Mouse (Mus musculus): ENCODE results near the gene Rtn4.
A peak's percentile ranks its signal among the peaks of the same experiment; 100 is the strongest.
"Not testable (repeated sequence)": the region's sequence is repeated elsewhere in the genome, so short reads cannot be mapped to it uniquely, and the experiment has no call there.

Rtn4 gene

DNA sequence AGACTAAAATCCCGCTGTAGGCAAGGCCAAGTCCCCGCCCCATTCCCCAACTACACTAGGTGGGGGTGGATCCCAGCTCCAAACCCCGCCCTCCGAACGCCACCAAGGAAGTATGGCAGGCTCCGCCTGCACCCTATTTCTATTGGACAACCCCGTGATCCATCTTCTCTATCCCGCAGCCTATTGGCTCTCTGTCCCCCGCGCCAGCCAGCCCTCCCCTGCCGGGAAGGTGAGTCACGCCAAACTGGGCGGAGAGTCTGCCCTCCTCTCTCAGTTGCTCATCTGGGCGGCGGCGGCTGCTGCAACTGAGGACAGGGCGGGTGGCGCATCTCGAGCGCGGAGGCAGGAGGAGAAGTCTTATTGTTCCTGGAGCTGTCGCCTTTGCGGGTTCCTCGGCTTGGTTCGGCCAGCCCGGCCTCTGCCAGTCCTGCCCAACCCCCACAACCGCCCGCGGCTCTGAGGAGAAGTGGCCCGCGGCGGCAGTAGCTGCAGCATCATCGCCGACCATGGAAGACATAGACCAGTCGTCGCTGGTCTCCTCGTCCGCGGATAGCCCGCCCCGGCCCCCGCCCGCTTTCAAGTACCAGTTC, at the start of gene Rtn4:
TSS of gene Rtn4 (plus strand) at position 265 of the 590 bp plus-strand sequence.
- peak; percentile 99 for DNase-seq

DNA sequence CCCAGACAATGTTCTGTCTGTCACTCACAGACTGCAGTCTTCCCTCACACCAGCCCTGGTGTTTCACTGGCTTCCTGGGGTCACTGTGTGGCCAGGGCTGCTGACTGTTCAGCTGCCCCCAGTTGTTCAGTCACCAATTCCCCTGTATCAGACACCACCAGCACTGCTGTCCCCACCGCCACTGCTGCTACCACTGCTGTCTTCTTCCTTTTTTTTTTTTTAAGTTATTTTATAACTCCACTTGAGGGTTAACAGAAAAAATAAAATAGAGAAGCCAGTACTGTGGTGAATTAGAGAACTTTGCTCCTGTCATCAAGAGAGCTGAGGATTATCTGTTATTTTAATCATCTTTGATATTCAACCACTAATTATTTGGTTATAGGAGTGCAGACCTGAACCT, 48.3 kb upstream of the Rtn4 start:
- DNase-seq: no peak

DNA sequence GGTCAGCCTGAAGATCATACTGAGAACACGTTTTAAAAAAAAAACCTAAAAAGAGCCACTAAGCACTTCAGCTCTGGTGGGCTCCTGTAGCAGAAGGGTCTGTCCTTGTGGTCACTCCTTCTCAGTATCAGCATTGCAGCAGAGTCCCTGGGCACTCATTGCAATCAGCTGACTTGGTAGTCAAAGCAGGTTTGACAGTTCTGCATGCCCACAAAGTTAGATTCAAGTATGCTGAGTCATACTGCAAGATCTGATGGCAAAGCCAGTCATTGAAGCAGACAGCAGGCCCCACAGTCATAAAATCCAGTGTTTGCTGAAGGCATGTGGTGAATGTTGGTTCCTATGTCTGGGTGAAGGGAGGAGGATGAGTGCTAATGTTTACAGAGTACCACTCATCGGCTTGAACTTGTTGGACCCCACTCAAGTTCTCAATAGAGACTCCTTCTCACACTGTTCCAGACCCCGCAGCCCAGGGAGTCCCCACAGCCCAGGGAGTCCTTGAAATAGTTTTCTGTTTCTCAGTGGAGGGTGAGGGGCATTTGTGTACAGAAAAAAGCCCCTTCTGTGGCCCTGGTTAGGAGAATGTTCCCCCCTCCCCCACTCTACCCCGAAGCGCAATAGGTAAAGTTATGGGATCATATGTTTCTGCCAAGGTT, 47.2 kb upstream of the Rtn4 start:
- DNase-seq: no peak

GRCm38 (mm10) chr11:29647568-29648319, 45.0 kb upstream of the Rtn4 start:
- DNase-seq: no peak

DNA sequence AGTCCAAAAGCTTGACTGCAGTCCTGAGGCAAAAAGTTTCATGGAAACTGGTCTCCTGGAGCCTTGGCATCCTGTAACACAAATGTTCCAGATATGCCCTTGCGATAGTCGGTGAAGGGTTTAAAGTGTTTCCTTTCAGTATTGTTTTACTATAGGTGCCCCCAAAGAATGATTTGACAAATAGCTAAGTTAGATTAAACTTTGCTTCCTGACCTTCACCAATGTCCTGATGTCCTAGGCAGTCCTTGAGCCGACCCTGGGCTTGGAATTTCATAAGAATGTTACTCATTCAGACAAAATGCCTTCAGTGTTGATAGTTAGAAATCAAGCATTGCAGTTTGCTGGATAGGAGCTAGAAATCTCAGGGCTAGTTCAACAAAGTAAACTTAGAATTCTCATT, 37.4 kb upstream of the Rtn4 start:
- DNase-seq: not testable (repeated sequence)

- no peak for DNase-seq
Observed at GRCm38 (mm10) chr11:29660740-29661139, 32.0 kb upstream of the Rtn4 start.

DNA sequence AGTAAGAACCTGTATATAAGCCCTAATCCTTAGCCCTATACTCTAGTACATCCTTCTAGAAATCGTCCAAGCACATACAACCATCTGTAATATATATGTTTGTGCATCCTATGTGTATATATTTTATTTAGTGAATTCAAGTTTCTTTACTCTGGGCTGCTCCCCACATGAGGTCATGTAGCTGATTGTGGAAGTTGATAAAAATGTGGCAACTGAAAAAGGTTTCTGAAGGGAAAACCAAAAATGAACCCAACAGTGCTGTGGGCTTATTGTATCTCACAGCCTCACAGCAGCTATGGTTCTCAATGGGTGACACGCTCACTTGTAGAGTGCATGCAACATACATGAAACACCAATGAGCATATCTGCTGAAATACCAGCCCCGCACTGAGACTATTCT, 25.1 kb upstream of the Rtn4 start:
- DNase-seq: no peak

DNA sequence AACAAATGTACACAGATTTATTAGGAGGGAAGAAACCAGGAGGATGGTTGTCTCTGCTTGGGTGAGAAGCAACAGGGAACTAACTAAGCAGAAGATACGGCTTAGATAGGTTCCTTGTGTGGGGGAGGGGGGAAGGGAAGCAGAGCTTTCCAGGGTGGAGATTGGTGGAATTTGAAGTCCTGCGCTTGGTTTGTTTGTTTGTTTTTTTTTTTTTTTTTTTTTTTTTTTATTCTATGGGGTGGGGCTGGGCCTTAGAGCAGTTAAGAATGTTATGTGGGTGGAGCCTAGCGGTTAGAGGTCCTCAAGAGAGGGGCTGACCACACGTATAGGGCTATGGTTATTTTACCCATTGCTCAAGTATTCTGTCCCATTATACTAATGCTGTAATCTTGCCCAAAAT, 23.0 kb upstream of the Rtn4 start:
- no peak for DNase-seq

GRCm38 (mm10) chr11:29673359-29673758, 19.4 kb upstream of the Rtn4 start:
- DNase-seq: no peak

DNA sequence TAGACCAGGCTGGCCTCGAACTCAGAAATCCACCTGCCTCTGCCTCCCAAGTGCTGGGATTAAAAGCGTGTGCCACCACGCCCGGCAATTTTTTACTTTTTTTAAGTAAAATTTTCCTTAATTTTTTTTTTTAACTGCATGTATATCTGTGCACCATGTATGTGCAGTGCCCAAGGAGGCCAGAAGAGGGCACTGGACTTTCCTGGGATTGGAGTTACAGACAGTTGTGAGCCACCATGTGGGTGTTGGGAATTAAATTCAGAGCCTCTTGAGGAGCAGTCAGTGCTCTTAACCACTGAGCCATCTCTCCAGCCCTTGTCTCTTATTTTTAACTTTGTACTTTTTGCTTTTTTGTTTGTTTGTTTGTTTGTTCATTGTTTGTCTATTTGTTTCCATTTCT, 16.0 kb upstream of the Rtn4 start:
- no peak for DNase-seq

DNA sequence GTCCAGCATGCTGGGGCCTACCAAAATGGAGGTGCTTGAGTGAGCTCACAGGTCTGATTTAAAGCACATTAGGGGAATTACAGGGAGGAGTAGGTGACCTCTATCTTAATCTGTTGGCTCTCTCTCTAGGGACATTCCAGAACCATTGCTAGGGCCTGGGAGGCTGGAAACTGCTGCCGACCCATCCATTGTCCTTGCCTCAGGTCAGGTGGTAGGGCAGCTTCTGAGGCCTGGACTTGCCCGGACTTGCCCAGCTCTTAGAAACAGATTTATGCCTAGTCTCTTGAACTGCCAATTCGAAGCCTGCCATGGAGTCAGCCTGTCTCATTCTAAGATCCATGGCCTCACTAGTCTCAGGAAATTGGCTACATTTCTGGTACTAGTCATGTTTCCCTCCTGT, 12.8 kb upstream of the Rtn4 start:
- DNase-seq: no peak

DNA sequence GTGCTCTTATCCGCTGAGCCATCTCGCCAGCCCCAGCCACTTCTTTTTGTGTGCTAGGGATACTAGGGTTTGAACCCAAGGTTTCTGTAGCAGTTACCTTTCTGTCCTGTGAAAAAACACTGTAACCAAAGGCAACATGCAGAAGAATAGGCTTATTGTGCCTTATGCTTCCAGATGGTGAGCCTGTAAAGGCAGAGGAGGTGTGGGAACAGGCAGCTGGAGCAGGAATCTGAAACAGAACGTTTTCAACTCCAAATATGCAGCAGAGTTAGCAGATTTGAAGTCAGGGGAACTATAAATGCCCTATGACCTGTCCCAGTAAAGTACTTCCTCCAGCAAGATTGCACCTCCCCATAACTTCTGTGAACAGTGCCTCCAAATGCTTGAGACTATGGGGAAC, 12.0 kb upstream of the Rtn4 start:
- DNase-seq: no peak

GRCm38 (mm10) chr11:29684272-29684671, 8.5 kb upstream of the Rtn4 start:
- no peak for DNase-seq

DNA sequence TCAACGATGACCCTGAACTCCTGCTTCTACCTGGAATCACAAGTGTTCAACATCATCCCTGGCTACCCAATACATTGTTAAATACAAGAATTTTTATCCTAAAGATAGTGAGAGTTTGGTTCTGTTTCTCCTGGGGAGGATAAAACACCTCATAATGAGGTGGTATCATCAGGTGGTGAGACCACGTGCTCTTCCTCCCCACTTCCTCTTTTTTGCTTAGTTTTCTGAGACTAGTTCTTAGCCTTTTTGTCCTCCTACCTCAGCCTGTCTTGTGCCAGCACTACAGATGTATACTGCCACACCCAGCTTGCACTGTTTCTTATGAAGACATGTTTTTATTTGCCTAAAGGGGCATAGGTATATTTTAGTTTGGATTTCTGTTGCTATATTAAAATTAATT, 6.6 kb upstream of the Rtn4 start:
- DNase-seq: no peak

GRCm38 (mm10) chr11:29691556-29691955, 1.2 kb upstream of the Rtn4 start:
- no peak for DNase-seq

GRCm38 (mm10) chr11:29692111-29692682, 550 bp upstream of the Rtn4 start:
- DNase-seq: peak; percentile 31

DNA sequence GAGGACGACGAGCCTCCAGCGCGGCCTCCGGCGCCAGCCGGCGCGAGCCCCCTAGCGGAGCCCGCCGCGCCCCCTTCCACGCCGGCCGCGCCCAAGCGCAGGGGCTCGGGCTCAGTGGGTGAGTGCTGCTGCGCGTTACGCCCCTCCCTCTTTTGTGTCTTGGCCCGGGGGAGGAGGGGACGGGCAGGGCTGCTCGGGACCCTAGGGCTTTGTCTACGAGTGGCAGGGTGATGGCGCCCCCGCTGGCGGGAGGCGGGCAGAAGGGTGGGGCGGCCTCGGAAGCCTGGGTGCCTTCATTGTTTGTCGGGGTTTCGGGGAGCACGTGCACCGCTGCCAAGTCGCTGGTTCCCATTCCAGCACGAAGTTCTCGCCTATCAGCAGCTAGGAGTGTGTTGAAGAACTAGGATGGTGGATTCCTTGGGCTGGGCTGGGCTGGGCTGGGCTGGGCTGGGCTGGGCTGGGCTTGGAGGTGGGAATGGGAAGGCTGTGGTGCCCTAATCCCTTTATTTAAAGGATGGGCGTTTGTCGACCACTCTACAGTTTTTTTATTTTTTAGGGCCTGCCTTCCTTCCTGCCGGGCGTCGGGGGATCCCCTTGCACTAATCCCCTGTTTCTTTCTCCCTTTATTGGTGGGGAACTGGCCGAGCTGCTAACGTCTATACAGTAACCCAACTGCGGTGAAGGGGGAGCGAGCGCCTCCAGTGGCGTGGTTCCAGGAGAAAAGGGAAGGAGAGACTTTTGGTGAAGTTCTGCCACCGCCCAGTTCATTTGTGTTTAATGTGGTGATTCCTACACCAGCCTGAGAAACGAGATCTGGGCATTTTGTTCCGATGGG, 1.0 kb downstream of the Rtn4 start:
- peak; percentile 93 for DNase-seq

DNA sequence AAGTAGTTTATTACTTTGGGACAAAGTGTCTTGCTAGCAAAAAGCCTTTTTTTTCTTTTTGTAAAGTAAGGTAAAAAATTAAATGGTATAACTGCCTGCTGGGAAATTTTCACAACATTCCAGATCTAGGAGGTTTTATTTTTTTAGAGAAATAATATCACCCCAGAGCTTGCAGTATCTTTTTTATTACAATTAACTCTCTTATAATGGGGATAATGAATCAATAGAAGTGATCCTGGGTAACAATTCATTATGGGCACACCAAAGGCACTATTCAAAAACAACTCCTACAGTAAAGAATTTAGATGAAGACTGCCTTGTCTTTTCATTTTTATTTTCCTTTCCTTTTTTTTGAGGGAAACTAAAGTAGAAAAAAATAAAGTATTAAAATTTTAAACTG, 2.0 kb downstream of the Rtn4 start:
- DNase-seq: no peak

DNA sequence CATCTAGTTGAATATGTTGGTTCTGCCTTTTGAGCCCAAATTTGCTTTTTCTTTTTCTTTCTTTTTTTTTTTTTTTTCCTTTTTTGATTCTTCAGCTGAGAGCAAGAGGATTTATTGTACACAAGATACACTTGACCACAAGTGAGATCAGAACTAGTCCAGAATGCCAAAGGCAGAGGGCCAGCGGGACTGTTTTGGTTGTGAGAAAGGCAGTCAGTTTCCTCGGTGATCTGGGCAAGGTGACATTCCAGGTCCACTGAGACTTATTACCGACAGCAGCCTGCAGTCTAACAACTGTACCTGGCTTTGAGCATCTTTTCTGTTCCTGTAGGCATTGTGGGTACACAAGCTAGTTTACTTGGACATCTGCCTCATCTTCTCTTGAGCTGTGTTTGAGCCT, 10.0 kb downstream of the Rtn4 start:
- DNase-seq: peak; percentile 11

- DNase-seq: no peak
Observed at GRCm38 (mm10) chr11:29705263-29705662, 12.5 kb downstream of the Rtn4 start.

- DNase-seq: no peak
Observed at GRCm38 (mm10) chr11:29706845-29707244, 14.1 kb downstream of the Rtn4 start.

GRCm38 (mm10) chr11:29709512-29709911, 16.8 kb downstream of the Rtn4 start:
- no peak for DNase-seq

GRCm38 (mm10) chr11:29714114-29714513, 21.4 kb downstream of the Rtn4 start:
- no peak for DNase-seq
